Mouse (Mus musculus) T-helper 1 cell (primary cell): ENCODE measurements around the gene Irf4.

ENCODE experiments used
- in situ Hi-C: fragments of 300-600 bp; cut with MboI, MseI; formaldehyde crosslinking; loops from one replicate; pipeline ENCODE4 v1.15.1; 2025; ENCODE audit warnings: high pct_unique_total_duplicates

The Irf4 gene

GRCm38 (mm10) chr13:30760374-30761090 is 11.5 kb downstream of the Irf4 start:
- in situ Hi-C loops: no loop called here

DNA sequence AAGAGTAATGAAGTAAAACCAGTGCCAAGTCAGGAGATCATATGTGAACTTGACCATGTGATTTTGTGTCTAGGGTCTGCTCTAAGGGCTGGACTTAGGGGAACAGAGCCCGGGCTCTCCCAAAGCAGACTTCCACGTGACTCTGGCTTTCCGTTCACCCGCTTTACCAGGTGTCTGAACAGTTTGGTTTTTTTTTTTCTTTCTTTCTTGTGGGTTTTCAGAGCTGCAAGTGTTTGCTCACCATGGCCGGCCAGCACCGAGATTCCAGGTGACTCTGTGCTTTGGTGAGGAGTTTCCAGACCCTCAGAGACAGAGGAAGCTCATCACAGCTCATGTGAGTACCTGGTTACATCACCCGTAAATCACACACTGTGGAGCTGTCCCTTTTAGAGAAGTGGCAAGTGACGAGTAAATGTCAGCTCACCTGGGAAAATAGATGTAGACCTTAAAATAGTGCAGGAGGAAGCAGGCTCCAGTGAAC is 12.2 kb downstream of the Irf4 start:
- in situ Hi-C loops: no loop called here

DNA sequence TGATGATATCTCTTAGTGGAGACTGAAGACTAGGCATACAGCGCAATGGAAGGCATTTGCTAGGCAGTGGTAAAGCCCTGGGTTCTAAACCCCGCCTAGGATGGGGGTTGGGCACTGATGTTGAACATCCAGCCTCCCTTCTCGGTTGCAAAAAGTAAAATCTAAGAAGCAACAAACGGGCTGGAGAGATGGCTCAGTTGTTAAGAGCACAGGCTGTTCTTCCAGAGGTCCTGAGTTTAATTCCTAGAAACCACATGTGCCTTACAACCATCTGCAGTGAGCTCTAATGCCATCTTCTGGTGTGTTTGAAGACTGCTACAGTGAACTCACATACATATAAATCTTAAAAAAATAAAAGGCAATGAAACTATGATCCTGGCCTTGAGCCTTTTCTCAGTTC is 13.2 kb downstream of the Irf4 start:
- in situ Hi-C loops: no loop called here

GRCm38 (mm10) chr13:30764014-30764740 is 15.2 kb downstream of the Irf4 start:
- in situ Hi-C loops: no loop called here

GRCm38 (mm10) chr13:30765906-30766305 is 16.9 kb downstream of the Irf4 start:
- in situ Hi-C loops: no loop called here

DNA sequence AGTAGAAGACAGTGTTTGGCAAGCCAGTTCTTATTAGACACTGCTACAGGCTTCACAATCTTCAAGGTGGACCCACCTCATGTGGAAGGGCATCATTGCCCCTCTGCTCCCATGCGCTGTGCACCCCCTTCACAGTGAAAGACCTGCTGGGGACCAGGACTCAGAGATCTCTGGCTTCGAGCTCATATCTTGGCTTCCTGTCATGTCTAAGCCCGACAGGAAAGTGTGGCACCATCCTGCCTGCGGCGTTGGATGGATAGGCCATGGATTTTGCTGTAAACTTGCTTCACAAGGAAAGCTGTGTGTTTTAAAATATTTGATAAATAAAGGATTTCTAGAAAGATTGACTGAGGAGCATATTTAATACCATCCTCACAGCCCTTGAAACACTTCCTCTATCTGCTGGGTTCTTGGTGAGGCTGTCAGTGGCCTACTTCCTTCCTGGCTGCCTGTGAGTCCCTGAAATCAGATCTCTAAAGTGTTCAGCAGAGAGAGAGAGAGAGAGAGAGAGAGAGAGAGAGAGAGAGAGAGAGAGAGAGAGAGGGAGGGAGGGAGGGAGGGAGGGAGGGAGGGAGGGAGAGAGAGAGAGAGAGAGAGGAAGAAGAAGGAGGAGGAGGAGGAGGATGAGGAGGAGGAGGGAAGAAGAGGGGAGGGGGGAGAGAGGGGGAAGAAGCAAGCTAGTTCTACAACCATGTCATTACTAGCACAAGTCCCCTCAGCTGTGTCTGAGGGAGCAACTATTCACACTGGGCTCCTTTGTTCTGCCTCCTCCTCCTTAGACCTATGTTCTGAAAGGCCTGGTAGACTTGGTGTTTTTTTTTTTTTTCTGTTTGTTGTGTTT is 17.8 kb downstream of the Irf4 start:
- in situ Hi-C loops: no loop called here

DNA sequence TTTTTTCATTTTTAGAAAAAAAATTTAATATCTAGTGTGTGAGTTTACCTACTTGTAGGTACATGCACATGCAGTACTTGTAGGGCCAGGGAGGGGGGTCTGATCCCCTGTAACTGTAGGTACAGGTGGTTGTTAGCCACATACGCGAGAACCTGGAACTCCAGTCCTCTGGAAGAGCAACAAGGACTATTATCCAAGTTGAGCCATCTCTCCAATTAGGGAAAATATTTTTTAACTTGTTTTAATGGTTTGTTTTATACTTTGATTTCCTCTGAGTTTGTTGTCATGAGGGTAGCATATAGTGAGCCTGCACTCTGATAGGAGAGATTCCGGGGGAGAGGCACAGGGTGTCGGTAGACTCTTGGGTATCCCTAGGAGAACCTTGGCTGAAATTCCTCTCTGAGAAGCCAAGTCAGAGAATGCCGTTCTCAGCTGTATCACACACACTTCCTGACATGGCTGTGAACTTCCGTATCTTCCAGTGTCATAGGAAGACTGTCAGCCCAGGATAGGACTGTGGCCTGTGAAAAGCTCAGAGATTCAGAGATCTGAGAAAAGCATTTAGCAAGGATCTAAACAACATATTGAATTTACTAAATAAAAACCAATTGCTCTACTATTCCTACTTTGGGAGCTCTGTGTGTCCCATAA is 18.6 kb downstream of the Irf4 start:
- in situ Hi-C loops: no loop called here

- in situ Hi-C loops: no loop called here
Measured at GRCm38 (mm10) chr13:30776021-30776420, 27.0 kb downstream of the Irf4 start.

DNA sequence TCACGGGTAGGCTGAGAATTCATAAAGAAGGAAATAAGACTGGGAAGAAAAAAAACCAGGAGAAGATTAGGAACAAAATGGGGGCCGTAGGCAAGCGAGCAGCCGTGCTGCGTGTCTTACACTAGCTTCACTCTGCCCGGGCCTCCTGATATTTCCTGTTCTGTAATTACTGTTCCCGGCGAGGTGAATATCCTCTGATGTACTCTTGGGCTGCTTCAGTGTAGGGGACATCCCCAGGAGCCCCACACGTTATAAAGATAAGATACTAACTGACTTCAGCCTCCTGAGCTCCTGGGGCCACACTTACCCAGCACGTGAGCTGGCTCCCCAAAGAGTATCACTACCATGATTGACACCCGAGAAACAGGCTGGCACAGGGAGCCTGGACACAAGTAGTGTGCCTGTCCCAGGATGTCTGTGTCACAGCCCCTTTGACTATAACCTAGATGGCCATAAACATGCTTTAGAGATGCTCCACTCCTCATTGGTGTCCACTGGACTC is 28.7 kb downstream of the Irf4 start:
- in situ Hi-C loops: no loop called here

- in situ Hi-C loops: no loop called here
Measured at GRCm38 (mm10) chr13:30781905-30782304, 32.9 kb downstream of the Irf4 start.

DNA sequence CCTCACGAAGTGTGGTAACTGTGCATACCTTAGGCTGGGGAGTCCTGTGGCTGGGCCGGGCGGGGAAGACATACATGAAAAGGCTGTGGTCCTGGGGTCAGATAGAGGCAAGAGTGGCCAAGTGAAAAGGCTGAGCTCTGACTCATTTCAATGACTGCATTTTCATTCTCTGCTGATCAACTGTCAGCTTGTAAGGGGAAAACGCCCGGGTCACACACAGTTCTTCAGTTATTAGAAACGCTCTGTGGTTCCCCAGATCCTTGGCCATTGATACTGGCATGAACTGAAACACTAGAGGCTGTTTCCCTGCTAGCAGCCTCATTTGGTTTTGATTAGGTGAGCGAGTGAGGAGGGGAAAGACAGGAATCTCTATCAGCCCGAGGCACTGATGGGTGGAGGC is 33.4 kb downstream of the Irf4 start:
- in situ Hi-C loops: no loop called here

GRCm38 (mm10) chr13:30785423-30786040 is 36.5 kb downstream of the Irf4 start:
- in situ Hi-C loops: loop anchor here (5.0 kb wide), 1 partner anchor 57 kb away; no protein-coding TSS in a partner anchor

DNA sequence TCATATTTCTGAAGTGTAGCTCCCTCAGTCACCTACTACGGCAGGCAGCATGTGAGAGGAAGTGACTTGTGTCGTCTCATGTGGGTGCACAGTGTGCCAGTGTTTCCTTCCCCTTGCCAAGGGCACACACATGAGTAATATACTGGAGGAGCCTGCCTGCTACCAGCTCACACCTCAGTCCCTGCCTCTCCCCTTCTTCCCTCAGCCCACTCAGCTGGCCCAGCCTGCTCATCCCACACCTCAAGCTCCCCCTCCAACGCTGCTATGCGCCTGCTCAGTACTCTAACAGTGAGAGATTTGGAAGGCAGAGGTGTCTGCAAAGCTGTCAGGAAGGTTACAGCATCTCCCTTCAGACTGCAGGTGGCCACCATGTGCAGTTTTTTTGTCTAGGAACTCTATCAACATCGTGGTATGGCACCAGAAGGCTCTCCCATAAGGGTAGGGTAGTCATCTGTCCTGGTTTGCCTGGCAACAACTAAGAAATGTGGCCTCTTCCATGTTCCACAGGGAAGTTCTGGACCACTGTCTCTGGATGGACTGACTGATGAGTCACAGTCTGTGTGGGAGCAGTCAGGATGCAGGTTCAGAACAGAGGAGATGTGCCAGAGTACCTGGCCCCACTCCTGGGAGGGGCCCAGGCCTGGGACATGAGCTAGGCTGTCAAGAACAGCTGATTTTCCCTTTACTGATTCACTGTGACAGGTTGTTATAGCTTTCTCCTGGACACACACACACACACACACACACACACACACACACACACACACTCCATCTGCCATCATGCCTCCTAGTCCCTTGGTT is 37.4 kb downstream of the Irf4 start:
- in situ Hi-C loops: loop anchor here (5.0 kb wide), 1 partner anchor 56 kb away; no protein-coding TSS in a partner anchor

DNA sequence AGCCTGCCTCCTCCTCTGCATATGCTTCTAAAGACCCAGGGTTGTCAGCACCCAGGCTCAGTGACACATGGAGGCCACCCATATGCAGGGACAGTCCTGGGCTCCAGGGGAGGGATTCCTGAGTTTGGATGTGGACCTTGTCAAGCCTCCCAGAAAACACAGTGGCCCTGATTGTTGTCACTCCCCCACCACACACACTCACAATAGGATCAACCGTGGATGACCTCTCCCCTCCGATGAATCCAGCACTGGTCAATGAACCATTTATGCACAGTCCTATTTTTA is 38.0 kb downstream of the Irf4 start:
- in situ Hi-C loops: loop anchor here (5.0 kb wide), 1 partner anchor 55 kb away; no protein-coding TSS in a partner anchor

- in situ Hi-C loops: loop anchor here (5.0 kb wide), 1 partner anchor 55 kb away; no protein-coding TSS in a partner anchor
Measured at GRCm38 (mm10) chr13:30787556-30787955, 38.5 kb downstream of the Irf4 start.

GRCm38 (mm10) chr13:30787960-30788359 is 38.9 kb downstream of the Irf4 start:
- in situ Hi-C loops: loop anchor here (5.0 kb wide), 1 partner anchor 54 kb away; no protein-coding TSS in a partner anchor

- in situ Hi-C loops: loop anchor here (5.0 kb wide), 1 partner anchor 54 kb away; no protein-coding TSS in a partner anchor
Measured at GRCm38 (mm10) chr13:30788421-30788820, 39.4 kb downstream of the Irf4 start.

DNA sequence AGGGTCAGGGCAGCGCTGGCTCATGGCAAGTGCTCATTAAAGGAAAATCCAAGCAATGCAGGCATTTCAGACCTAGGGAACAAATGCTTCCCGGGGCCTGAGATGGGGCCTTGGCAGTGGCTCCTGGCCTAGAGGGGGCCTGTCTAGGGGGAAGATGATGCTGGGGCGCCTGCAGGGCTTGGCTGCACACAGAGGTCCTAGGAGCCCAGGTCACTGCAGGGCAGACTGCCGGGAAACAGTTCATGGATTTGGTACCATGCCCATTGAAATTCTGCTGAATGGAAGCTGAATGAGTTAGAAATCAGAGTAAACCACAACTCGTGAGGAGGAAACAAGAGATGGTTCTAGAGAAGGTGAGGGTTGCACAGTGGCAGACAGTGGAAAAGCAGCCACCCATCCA is 41.0 kb downstream of the Irf4 start:
- in situ Hi-C loops: loop anchor here (5.0 kb wide), 2 partner anchors 38 to 72 kb away; no protein-coding TSS in a partner anchor

GRCm38 (mm10) chr13:30792308-30792707 is 43.3 kb downstream of the Irf4 start:
- in situ Hi-C loops: loop anchor here (5.0 kb wide), 2 partner anchors 40 to 70 kb away; no protein-coding TSS in a partner anchor

- in situ Hi-C loops: loop anchor here (5.0 kb wide), 2 partner anchors 40 to 70 kb away; no protein-coding TSS in a partner anchor
Measured at GRCm38 (mm10) chr13:30792741-30793140, 43.7 kb downstream of the Irf4 start.
